Mouse (Mus musculus) liver, postnatal 0 days (tissue): ENCODE measurements at regions not wholly inside any gene's neighbourhood (a gene's known extent, or its start where the extent isn't known, plus 50 kb on each side); places are given as distances from the start of the nearest gene placed in this dataset.

Experiments used
- ATAC-seq: fragments of 200-750 bp; cut with Nextera tagmentation; 2 replicates; pipeline ENCODE4 v1.8.0; 2017; ENCODE audit warnings: mild to moderate bottlenecking, moderate library complexity
- DNase-seq: peaks from one replicate; pipeline ENCODE4 v3.0.0-alpha.2; 2016
- H3K27ac ChIP-seq: fragments of 300-500 bp; sonication (generic); 2 replicates; pipeline ENCODE4 v1.5.1; 2014; ENCODE audit warnings: antibody characterized with exemption, moderate library complexity, mild to moderate bottlenecking, low read depth
- H3K27me3 ChIP-seq: fragments of 300-500 bp; sonication (generic); 2 replicates; pipeline ENCODE4 v1.6.1; 2014; ENCODE audit warnings: low read length, control low read depth, mixed read lengths; ENCODE audit not compliant: insufficient read depth
- H3K36me3 ChIP-seq: fragments of 300-500 bp; sonication (generic); replicated peaks from 2 replicates; pipeline ENCODE4 v1.6.1; 2014; ENCODE audit warnings: mild to moderate bottlenecking, control low read depth, low read length, moderate library complexity, mixed read lengths; ENCODE audit not compliant: insufficient read depth
- H3K4me1 ChIP-seq: fragments of 300-500 bp; sonication (generic); 2 replicates; pipeline ENCODE4 v1.6.1; 2014; ENCODE audit warnings: antibody characterized with exemption, mild to moderate bottlenecking, control low read depth; ENCODE audit not compliant: insufficient read depth
- H3K4me2 ChIP-seq: fragments of 300-500 bp; sonication (generic); 2 replicates; pipeline ENCODE4 v1.6.1; 2014; ENCODE audit warnings: low read depth, mild to moderate bottlenecking, low read length, moderate library complexity, mixed read lengths
- H3K4me3 ChIP-seq: fragments of 300-500 bp; sonication (generic); 2 replicates; pipeline ENCODE4 v1.5.1; 2014; ENCODE audit warnings: low read depth, low read length
- H3K9ac ChIP-seq: fragments of 300-500 bp; sonication (generic); replicated peaks from 2 replicates; pipeline ENCODE4 v1.6.1; 2014; ENCODE audit warnings: mild to moderate bottlenecking, moderate library complexity
- H3K9me3 ChIP-seq: fragments of 300-500 bp; sonication (generic); 2 replicates; pipeline ENCODE4 v1.6.1; 2016; ENCODE audit warnings: mild to moderate bottlenecking, control low read depth, low read length, mixed read lengths
- CTCF ChIP-seq: sonication (generic); IDR thresholded peaks from 2 replicates; pipeline ENCODE4 v1.5.1; 2016; ENCODE audit warnings: antibody characterized with exemption, low read depth
- EP300 ChIP-seq: IDR thresholded peaks from 2 replicates; pipeline ENCODE4 v1.6.1; 2016; ENCODE audit warnings: antibody characterized with exemption, low read depth, mild to moderate bottlenecking
- whole genome bisulfite sequencing: fragments of 180-500 bp; shearing (Covaris S2); extraction: QIAGEN DNeasy Blood & Tissue Kit; methylation state at CpG from one replicate; pipeline ENCODE4 v1.1.7; 2014; ENCODE audit not compliant: insufficient replicate concordance; 5-methylcytosine and 5-hydroxymethylcytosine counted together

DNA sequence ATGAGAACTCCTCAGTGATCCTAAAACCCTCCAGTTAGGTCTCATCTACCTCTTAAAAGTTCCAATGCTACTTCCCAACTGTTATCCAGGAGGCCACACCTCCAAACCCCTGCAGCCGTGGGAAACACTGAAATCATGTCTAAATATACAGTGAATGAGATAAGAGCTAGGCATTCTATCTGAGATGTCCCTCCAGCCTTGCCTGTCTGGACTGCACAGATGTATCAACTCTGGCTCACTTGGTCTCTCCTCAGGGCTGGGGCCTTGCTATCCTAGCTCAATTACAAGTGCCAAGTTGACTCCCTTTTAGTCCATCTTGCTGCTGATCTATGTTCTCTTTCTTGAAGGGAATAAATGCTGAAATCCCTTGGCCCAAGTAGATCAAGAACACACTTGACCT lies 326.3 kb upstream of the Rsrc1 start:
- no peak for DNase-seq
- no peak for ATAC-seq
- H3K4me1 ChIP-seq: 0 out of 2 replicates have a peak, but pooled peaks cover 2% of the 10 kb centered on the region
- 27% methylated on average over 1 of the region's 1 CpGs for WGBS
- no peak for TF ChIP-seq EP300
- TF ChIP-seq CTCF: no peak
- H3K27ac ChIP-seq: no peak overlapping the region
- H3K9me3 ChIP-seq: no peaks in the 10 kb centered on the region
- no peak overlapping the region for H3K4me2 ChIP-seq
- H3K36me3 ChIP-seq: no peaks in the 10 kb centered on the region
- no peak overlapping the region for H3K4me3 ChIP-seq
- H3K27me3 ChIP-seq: no peaks in the 10 kb centered on the region
- H3K9ac ChIP-seq: no peak overlapping the region

DNA sequence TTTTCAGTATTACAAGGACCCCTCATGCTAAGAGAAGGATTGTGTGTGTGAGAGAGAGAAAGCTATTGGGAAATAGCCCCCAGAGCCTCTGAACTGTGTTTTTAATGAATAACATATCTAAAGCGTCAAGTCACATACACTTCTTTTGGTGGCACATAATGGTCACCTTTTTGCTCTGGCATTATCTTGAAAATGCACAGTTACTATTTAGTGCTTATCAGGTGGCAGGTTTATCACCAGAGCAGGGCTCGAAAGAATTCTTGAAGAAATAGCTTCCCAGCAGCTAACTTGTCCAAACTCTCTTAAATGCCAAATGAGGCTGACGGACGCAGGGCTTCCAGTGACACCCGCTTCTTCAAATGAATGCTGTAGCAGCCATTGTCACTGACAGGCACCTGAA lies 324.7 kb upstream of the Rsrc1 start:
- Histone ChIP-seq H3K4me2 (no peak overlapping the region), H3K9ac (no peak overlapping the region), H3K4me1 (0 out of 2 replicates have a peak, but pooled peaks cover 2% of the 10 kb centered on the region)

DNA sequence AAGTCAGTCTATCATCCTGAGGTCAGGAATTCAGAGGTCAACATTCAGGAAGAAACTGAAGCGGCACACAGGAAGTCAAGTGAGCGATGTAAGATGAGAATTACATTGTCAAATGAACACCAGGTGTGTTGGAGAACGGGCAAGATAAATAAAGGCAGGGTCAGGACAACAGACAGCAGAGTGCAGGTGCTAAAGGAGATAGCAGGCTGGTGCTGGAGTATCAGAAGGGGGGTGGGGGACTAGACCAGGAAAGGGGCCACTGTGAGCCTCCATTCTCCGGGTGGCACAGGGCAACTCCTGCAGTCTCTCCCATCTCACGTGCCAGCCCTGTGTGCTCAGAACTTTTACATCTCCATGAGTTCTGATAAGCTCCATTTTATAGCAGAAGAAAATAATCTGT lies 320.6 kb upstream of the Rsrc1 start:
- 26% methylated on average over 5 of the region's 5 CpGs for WGBS
- no peak overlapping the region for H3K4me2 ChIP-seq
- ATAC-seq (no peak), DNase-seq (no peak)
- H3K9ac ChIP-seq: no peak overlapping the region
- H3K36me3 ChIP-seq: no peaks in the 10 kb centered on the region
- TF ChIP-seq EP300: no peak
- no peak for TF ChIP-seq CTCF
- H3K9me3 ChIP-seq: no peaks in the 10 kb centered on the region
- 0 out of 2 replicates have a peak, but pooled peaks cover 2% of the 10 kb centered on the region for H3K4me1 ChIP-seq
- H3K27ac ChIP-seq: no peak overlapping the region
- H3K4me3 ChIP-seq: no peak overlapping the region
- H3K27me3 ChIP-seq: no peaks in the 10 kb centered on the region

More for the DNA sequence above, 324.7 kb upstream of the Rsrc1 start:
- H3K9me3 ChIP-seq: no peaks in the 10 kb centered on the region
- H3K36me3 ChIP-seq: no peaks in the 10 kb centered on the region
- TF ChIP-seq CTCF (no peak), EP300 (no peak)
- DNase-seq (no peak), ATAC-seq (no peak)
- no peak overlapping the region for H3K4me3 ChIP-seq
- no peaks in the 10 kb centered on the region for H3K27me3 ChIP-seq
- no peak overlapping the region for H3K27ac ChIP-seq
- 51% methylated on average over 5 of the region's 5 CpGs for WGBS

DNA sequence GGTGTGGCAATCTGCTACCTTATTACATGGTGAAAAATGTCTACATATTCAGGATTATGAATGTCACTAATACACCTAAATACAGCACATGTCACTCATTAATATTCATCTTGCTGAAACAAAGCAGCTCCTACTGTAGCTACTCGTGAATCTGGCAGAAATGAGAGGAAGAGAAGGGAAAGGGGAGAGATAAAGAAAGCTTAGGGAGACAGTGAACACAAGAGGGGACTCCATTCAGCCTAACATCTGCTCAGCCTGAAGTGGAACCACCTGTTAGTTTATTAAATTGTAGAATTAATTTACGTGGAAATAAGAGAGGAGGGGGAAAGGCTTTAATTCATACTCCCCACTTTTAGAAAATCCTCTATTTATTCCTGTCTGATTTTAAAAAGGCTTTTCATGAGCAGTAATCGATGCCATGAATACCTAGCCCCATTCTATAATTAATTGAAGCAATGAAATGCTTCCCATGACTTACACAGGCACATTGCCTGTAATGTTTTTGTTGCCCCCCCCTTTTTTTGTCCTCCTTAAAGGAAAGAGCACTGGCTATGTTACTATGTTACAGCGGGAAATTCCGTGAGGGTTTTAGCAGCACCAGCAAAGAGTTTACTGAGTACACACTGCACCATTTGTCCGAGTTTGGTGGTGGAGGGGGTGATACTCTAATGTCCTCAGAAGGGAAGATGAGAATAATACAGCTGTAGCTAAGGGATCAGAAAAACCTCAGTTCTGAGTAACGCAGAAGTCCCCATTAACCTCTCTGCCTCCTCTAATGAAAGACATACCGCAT lies 319.2 kb upstream of the Rsrc1 start:
- Histone ChIP-seq H3K27ac (no peak overlapping the region), H3K36me3 (no peaks in the 10 kb centered on the region), H3K9ac (no peak overlapping the region), H3K4me2 (no peak overlapping the region), H3K27me3 (no peaks in the 10 kb centered on the region), H3K4me3 (no peak overlapping the region), H3K4me1 (no peaks in the 10 kb centered on the region), H3K9me3 (no peaks in the 10 kb centered on the region)
- WGBS: 68% methylated on average over 8 of the region's 8 CpGs
- ATAC-seq (no peak), DNase-seq (no peak)
- TF ChIP-seq CTCF (no peak), EP300 (no peak)

DNA sequence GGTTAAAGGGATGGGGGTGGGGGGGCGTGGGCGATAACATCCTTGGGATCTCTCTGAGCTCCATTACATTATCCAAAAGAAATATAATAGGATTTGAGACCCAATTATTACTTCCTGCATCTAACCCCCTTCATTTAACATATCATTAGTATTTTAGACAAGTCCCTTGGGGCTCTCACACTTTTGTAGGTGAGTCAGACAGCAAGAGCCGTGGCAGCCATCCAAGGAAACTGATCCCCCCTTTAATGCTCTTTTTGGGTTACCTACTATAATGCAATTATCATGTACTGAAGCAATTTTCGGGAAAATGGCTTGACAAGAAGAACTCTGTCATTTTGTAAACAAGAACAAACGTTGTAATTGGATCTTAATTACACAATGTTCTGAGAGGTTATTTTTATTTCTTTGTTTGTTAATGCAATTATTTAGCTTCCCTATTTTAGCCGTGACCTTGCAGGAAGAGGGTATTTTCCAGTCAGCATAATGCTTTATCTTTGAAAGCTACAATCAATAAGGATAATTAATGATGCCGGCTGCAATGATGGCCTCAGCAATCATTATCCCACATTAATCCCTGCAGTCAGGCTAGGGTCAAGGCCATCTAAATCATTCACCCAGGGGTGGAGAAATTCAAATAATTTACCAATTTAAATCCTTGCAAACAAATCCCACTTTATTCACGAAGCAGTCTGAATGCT lies 297.5 kb upstream of the Rsrc1 start:
- no peak for DNase-seq
- TF ChIP-seq CTCF (no peak), EP300 (no peak)
- no peaks in the 10 kb centered on the region for H3K36me3 ChIP-seq
- H3K27ac ChIP-seq: no peak overlapping the region
- no peaks in the 10 kb centered on the region for H3K9me3 ChIP-seq
- no peaks in the 10 kb centered on the region for H3K4me1 ChIP-seq
- H3K9ac ChIP-seq: no peak overlapping the region
- H3K4me2 ChIP-seq: no peak overlapping the region
- H3K4me3 ChIP-seq: no peak overlapping the region
- WGBS: 57% methylated on average over 8 of the region's 8 CpGs
- ATAC-seq: no peak
- no peaks in the 10 kb centered on the region for H3K27me3 ChIP-seq

DNA sequence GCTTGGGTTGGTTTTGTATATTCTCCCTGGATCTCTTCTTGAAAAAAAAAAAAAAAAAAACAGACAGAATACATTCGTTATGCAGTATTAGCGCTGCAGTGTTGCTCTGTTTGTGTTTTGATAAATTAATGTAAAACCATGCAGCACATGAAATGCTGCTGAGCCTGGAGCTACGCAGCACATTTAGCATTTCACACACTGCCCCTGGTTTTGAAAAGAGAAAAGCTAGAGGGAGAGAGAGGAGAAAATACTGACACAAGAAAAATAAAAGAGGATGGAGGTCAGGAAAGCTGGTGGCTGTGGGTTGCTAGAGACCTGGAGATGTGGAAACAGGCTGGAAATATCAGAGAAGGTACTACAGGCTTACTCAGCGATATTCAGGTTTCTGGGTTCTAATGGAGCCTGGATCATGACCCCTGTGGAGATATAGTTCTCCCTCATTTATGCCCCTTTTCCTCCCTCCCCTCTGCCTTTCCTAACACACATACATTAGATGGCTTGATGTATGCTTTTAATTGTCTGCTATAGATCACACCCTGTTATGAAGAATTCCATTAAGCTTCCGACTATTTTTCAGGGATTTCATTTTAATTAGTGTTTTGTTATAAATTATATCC lies 296.8 kb upstream of the Rsrc1 start:
- DNase-seq (no peak), ATAC-seq (no peak)
- Histone ChIP-seq H3K27me3 (no peaks in the 10 kb centered on the region), H3K4me1 (no peaks in the 10 kb centered on the region), H3K36me3 (no peaks in the 10 kb centered on the region), H3K4me3 (no peak overlapping the region), H3K9ac (no peak overlapping the region), H3K4me2 (no peak overlapping the region), H3K27ac (no peak overlapping the region), H3K9me3 (no peaks in the 10 kb centered on the region)
- no peak for TF ChIP-seq EP300
- no peak for TF ChIP-seq CTCF
- WGBS: 74% methylated on average over 5 of the region's 5 CpGs
